Mouse (Mus musculus) neural tube, embryonic 15.5 days (tissue): ENCODE results near the gene Orai3. TPM values are rescaled to one million over a fixed set of nuclear protein-coding genes. Genes with fewer than 3 reads are reported as not detected.

Experiments
- ATAC-seq: fragments of 200-750 bp; cut with Nextera tagmentation; 2 replicates; pipeline ENCODE4 v1.8.0; 2017; ENCODE audit warnings: mild to moderate bottlenecking, moderate TSS enrichment, moderate library complexity; ENCODE audit not compliant: low FRiP score
- H3K27ac ChIP-seq: fragments of 300-500 bp; sonication (generic); replicated peaks from 2 replicates; pipeline ENCODE4 v1.5.1; 2015; ENCODE audit warnings: mild to moderate bottlenecking, inconsistent platforms
- H3K27me3 ChIP-seq: fragments of 300-500 bp; sonication (generic); replicated peaks from 2 replicates; pipeline ENCODE4 v1.6.1; 2015; ENCODE audit warnings: inconsistent platforms
- H3K36me3 ChIP-seq: fragments of 300-500 bp; sonication (generic); 2 replicates; pipeline ENCODE4 v1.6.1; 2015; ENCODE audit warnings: inconsistent platforms
- H3K4me1 ChIP-seq: fragments of 300-500 bp; sonication (generic); 2 replicates; pipeline ENCODE4 v1.6.1; 2015; ENCODE audit warnings: inconsistent platforms
- H3K4me2 ChIP-seq: fragments of 300-500 bp; sonication (generic); 2 replicates; pipeline ENCODE4 v1.6.1; 2015; ENCODE audit warnings: inconsistent platforms, mild to moderate bottlenecking, moderate library complexity
- H3K4me3 ChIP-seq: fragments of 300-500 bp; sonication (generic); replicated peaks from 2 replicates; pipeline ENCODE4 v1.5.1; 2015; ENCODE audit warnings: mild to moderate bottlenecking, inconsistent platforms
- H3K9ac ChIP-seq: fragments of 300-500 bp; sonication (generic); replicated peaks from 2 replicates; pipeline ENCODE4 v1.6.1; 2015; ENCODE audit warnings: mild to moderate bottlenecking, inconsistent platforms
- H3K9me3 ChIP-seq: fragments of 300-500 bp; sonication (generic); replicated peaks from 2 replicates; pipeline ENCODE4 v1.6.1; 2016; ENCODE audit warnings: inconsistent platforms
- WGBS: fragments of 180-500 bp; shearing (Covaris S2); methylation state at CpG from one replicate; pipeline ENCODE4 v1.1.7; 2015; ENCODE audit warnings: mixed read lengths; 5-methylcytosine and 5-hydroxymethylcytosine counted together
- polyA plus RNA-seq: library from polyadenylated mRNA; unstranded; fragments of >200 nt; fragmentation: Nextera tagmentation; extraction: Ambion mirVana; gene quantifications from 2 replicates; pipeline ENCODE4 v1.2.1, GENCODE M21; 2015

Gene Orai3
- polyA plus RNA-seq, 1 experiment from 2014 or later, result 8.6 TPM

GRCm38 (mm10) chr7:127801010-127801621 is 31.5 kb downstream of the Orai3 start:
- no peak for ATAC-seq
- H3K36me3 ChIP-seq, result peaks cover 61% of the 10 kb centered on the region
- H3K9ac ChIP-seq, result no peak overlapping the region
- H3K4me3 ChIP-seq, result no peak overlapping the region
- H3K9me3 ChIP-seq, result no peaks in the 10 kb centered on the region
- H3K4me2 ChIP-seq, result peak overlapping the region; percentile 35
- no peaks in the 10 kb centered on the region for H3K27me3 ChIP-seq
- H3K27ac ChIP-seq, result 0 out of 2 replicates have a peak overlapping the region, but pooled peaks have one; percentile 41
- 92% methylated on average over 8 of the region's 8 CpGs for WGBS
- H3K4me1 ChIP-seq, result peaks cover 10% of the 10 kb centered on the region

- ATAC-seq, result no peak
- H3K27me3 ChIP-seq, result no peaks in the 10 kb centered on the region
- WGBS, result 94% methylated on average over 17 of the region's 17 CpGs
- H3K4me1 ChIP-seq, result peaks cover 10% of the 10 kb centered on the region
- H3K36me3 ChIP-seq, result peaks cover 56% of the 10 kb centered on the region
- no peak overlapping the region for H3K27ac ChIP-seq
- H3K4me3 ChIP-seq, result no peak overlapping the region
- H3K9ac ChIP-seq, result no peak overlapping the region
- H3K4me2 ChIP-seq, result no peak overlapping the region
- H3K9me3 ChIP-seq, result no peaks in the 10 kb centered on the region
These were observed 32.7 kb downstream of the Orai3 start for GRCm38 (mm10) chr7:127802313-127802712.

GRCm38 (mm10) chr7:127808821-127809220 is 39.2 kb downstream of the Orai3 start:
- Histone ChIP-seq H3K27ac (no peak overlapping the region), H3K9me3 (no peaks in the 10 kb centered on the region), H3K4me3 (no peak overlapping the region), H3K4me1 (no peaks in the 10 kb centered on the region), H3K27me3 (no peaks in the 10 kb centered on the region), H3K4me2 (no peak overlapping the region), H3K9ac (no peak overlapping the region), H3K36me3 (peaks cover 78% of the 10 kb centered on the region)
- no peak for ATAC-seq
- WGBS, result 58% methylated on average over 5 of the region's 5 CpGs

- Histone ChIP-seq H3K27ac (no peak overlapping the region), H3K36me3 (peaks cover 82% of the 10 kb centered on the region), H3K4me3 (no peak overlapping the region), H3K27me3 (no peaks in the 10 kb centered on the region), H3K9ac (no peak overlapping the region), H3K4me2 (no peak overlapping the region), H3K9me3 (no peaks in the 10 kb centered on the region), H3K4me1 (no peaks in the 10 kb centered on the region)
- ATAC-seq, result no peak
- WGBS, result 86% methylated on average over 1 of the region's 1 CpGs
These were observed 40.2 kb downstream of the Orai3 start for GRCm38 (mm10) chr7:127809846-127810245.

DNA sequence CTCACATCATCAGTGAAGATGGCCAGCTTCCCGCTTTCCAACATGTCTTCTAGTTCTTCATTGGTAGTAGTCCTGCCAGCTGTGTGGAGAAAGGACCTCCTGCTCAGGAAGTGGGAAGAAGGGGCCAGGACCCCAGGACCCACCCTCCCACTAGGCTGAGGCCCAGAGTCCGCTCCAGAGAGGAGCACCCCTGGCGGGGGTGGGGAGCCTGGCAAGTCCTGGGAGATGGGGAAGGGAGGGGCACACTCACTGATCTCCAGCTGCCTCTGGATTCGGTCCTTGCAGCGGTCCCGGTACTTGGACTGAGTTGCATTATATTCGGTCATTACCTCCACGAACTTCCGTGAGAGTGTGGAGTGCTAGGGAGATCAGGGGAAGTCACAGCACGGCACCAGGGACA is 41.0 kb downstream of the Orai3 start:
- no peak for ATAC-seq
- peaks cover 82% of the 10 kb centered on the region for H3K36me3 ChIP-seq
- no peaks in the 10 kb centered on the region for H3K9me3 ChIP-seq
- H3K4me3 ChIP-seq, result no peak overlapping the region
- H3K4me2 ChIP-seq, result no peak overlapping the region
- H3K27ac ChIP-seq, result no peak overlapping the region
- no peaks in the 10 kb centered on the region for H3K27me3 ChIP-seq
- H3K4me1 ChIP-seq, result no peaks in the 10 kb centered on the region
- 86% methylated on average over 10 of the region's 10 CpGs for WGBS
- H3K9ac ChIP-seq, result no peak overlapping the region

GRCm38 (mm10) chr7:127811240-127811639 is 41.6 kb downstream of the Orai3 start:
- H3K36me3 ChIP-seq, result peaks cover 84% of the 10 kb centered on the region
- no peak for ATAC-seq
- no peak overlapping the region for H3K4me2 ChIP-seq
- H3K27ac ChIP-seq, result no peak overlapping the region
- H3K27me3 ChIP-seq, result no peaks in the 10 kb centered on the region
- H3K4me3 ChIP-seq, result no peak overlapping the region
- H3K9ac ChIP-seq, result no peak overlapping the region
- WGBS, result 84% methylated on average over 4 of the region's 4 CpGs
- no peaks in the 10 kb centered on the region for H3K9me3 ChIP-seq
- H3K4me1 ChIP-seq, result 0 out of 2 replicates have a peak, but pooled peaks cover 3% of the 10 kb centered on the region

DNA sequence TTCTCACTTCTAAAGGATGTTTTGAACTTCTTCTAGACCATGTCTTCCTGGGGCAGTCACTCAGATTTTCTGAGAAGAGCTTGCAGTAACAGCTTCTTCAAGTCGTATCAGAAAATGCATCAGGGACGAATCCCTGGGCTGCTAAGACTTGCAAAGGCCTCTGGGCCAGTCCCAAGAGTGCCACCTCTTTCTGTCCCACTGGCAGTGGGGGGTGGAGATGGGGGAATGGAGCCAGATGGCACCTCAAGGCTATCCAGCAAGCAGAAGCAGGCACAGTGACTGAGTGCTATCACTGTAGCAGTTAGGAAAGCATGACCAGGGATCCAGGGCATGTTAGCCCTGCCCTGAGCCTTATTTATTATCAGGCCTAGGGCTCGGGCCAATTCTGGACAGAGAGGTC is 42.7 kb downstream of the Orai3 start:
- Histone ChIP-seq H3K4me1 (0 out of 2 replicates have a peak, but pooled peaks cover 3% of the 10 kb centered on the region), H3K27ac (no peak overlapping the region), H3K9me3 (no peaks in the 10 kb centered on the region), H3K27me3 (no peaks in the 10 kb centered on the region), H3K4me2 (no peak overlapping the region), H3K4me3 (no peak overlapping the region), H3K36me3 (peaks cover 77% of the 10 kb centered on the region), H3K9ac (no peak overlapping the region)
- WGBS, result 83% methylated on average over 3 of the region's 3 CpGs
- ATAC-seq, result no peak

GRCm38 (mm10) chr7:127813821-127814220 is 44.2 kb downstream of the Orai3 start:
- H3K4me2 ChIP-seq, result no peak overlapping the region
- H3K36me3 ChIP-seq, result peaks cover 74% of the 10 kb centered on the region
- no peak overlapping the region for H3K9ac ChIP-seq
- WGBS, result 88% methylated on average over 4 of the region's 4 CpGs
- H3K27ac ChIP-seq, result no peak overlapping the region
- H3K4me1 ChIP-seq, result 0 out of 2 replicates have a peak, but pooled peaks cover 6% of the 10 kb centered on the region
- ATAC-seq, result no peak
- no peaks in the 10 kb centered on the region for H3K27me3 ChIP-seq
- no peaks in the 10 kb centered on the region for H3K9me3 ChIP-seq
- no peak overlapping the region for H3K4me3 ChIP-seq

DNA sequence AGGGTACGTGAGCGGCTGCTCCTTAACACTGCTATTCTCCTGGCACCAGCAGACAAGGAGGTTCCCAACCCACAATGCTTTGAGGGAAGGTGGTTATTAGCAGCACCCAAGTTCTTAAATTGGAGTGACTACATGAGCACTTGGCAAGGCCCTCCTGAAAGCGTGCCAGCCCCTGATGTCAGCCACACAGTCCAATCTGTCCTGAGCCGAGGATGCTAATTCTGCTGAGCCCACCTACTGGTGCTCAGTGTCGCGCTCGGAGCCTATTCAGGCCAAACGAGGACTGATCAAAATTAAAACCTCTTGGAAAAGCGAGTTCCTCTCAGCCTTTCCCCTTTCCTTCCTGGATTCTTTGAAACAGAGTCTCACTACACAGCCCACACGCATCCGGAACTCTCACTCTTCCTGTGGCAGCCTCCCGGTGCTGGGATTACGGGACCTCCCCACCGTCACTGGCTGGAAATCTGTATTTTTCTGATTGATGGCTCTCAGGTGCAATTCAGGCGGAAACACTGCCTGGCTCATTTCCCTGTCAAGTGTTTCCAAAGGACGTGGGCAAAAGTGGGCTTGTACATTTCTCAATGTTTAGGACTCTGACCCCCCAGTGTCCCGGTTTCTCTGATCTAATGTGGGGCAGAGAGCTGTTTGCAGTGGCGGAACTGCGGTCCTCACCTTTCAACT is 44.8 kb downstream of the Orai3 start:
- Histone ChIP-seq H3K4me3 (no peak overlapping the region), H3K9ac (no peak overlapping the region), H3K9me3 (no peaks in the 10 kb centered on the region), H3K4me2 (no peak overlapping the region), H3K27me3 (no peaks in the 10 kb centered on the region), H3K36me3 (peaks cover 69% of the 10 kb centered on the region), H3K4me1 (0 out of 2 replicates have a peak, but pooled peaks cover 6% of the 10 kb centered on the region), H3K27ac (no peak overlapping the region)
- ATAC-seq, result no peak
- WGBS, result 83% methylated on average over 19 of the region's 19 CpGs

GRCm38 (mm10) chr7:127815116-127815665 is 45.6 kb downstream of the Orai3 start:
- peaks cover 63% of the 10 kb centered on the region for H3K36me3 ChIP-seq
- no peaks in the 10 kb centered on the region for H3K27me3 ChIP-seq
- H3K4me3 ChIP-seq, result no peak overlapping the region
- no peak for ATAC-seq
- H3K27ac ChIP-seq, result no peak overlapping the region
- 0 out of 2 replicates have a peak, but pooled peaks cover 6% of the 10 kb centered on the region for H3K4me1 ChIP-seq
- H3K4me2 ChIP-seq, result no peak overlapping the region
- H3K9me3 ChIP-seq, result no peaks in the 10 kb centered on the region
- WGBS, result 96% methylated on average over 15 of the region's 15 CpGs
- no peak overlapping the region for H3K9ac ChIP-seq

- Histone ChIP-seq H3K4me2 (no peak overlapping the region), H3K9me3 (no peaks in the 10 kb centered on the region), H3K4me3 (no peak overlapping the region), H3K36me3 (peaks cover 53% of the 10 kb centered on the region), H3K27ac (no peak overlapping the region), H3K4me1 (peaks cover 13% of the 10 kb centered on the region; the same call in 1 of the 2 replicates), H3K27me3 (no peaks in the 10 kb centered on the region), H3K9ac (no peak overlapping the region)
- WGBS, result 64% methylated on average over 15 of the region's 15 CpGs
- no peak for ATAC-seq
These were observed 46.6 kb downstream of the Orai3 start for GRCm38 (mm10) chr7:127815954-127816821.
